Mouse (Mus musculus) MEL (cell line): ENCODE measurements around the gene Ssh3. TPM values are rescaled to one million over a fixed set of nuclear protein-coding genes. Genes with fewer than 3 reads are reported as not detected.

Source experiments
- DNase-seq: peaks from one replicate; pipeline ENCODE4 v3.0.0; 2011; ENCODE audit warnings: low read depth, low spot score
- H3K27ac ChIP-seq: 2 replicates; pipeline ENCODE4 v1.5.1; 2012; ENCODE audit warnings: low read depth, mild to moderate bottlenecking, control low read depth, low read length, moderate library complexity; ENCODE audit not compliant: control insufficient read depth
- H3K27me3 ChIP-seq, 2 experiments: fragments of 150-350 bp in 1 of 2; sonication (generic) in 1 of 2; 2 replicates each; pipeline ENCODE4 v1.6.1; 2012; ENCODE audit warnings: low read length in 2 of 2, mild to moderate bottlenecking in 2 of 2, improper control_type of control experiment in 1 of 2, moderate library complexity in 1 of 2; ENCODE audit not compliant: insufficient read depth in 2 of 2, control insufficient read depth in 1 of 2
- H3K36me3 ChIP-seq, 2 experiments: 2 replicates each; pipeline ENCODE4 v1.6.1; 2012 to 2014; ENCODE audit warnings: low read length in 2 of 2, improper control_type of control experiment in 1 of 2, inconsistent platforms in 1 of 2, mild to moderate bottlenecking in 1 of 2; ENCODE audit not compliant: insufficient read depth in 2 of 2, control insufficient read depth in 1 of 2
- H3K4me1 ChIP-seq, 2 experiments: fragments of 150-350 bp in 1 of 2; sonication (generic) in 1 of 2; 2 replicates each; pipeline ENCODE4 v1.6.1; 2012; ENCODE audit warnings: low read length in 2 of 2, improper control_type of control experiment in 1 of 2, mild to moderate bottlenecking in 1 of 2; ENCODE audit not compliant: insufficient read depth in 2 of 2, control insufficient read depth in 1 of 2
- H3K4me3 ChIP-seq, 2 experiments: fragments of 150-350 bp in 1 of 2; sonication (generic) in 1 of 2; 2 replicates each; pipeline ENCODE4 v1.5.1; 2012; ENCODE audit warnings: low read depth in 2 of 2, low read length in 2 of 2, mild to moderate bottlenecking in 2 of 2, moderate library complexity in 2 of 2, control low read depth in 1 of 2, improper control_type of control experiment in 1 of 2; ENCODE audit not compliant: control insufficient read depth in 1 of 2, insufficient read depth in 1 of 2
- H3K79me2 ChIP-seq: 2 replicates; pipeline ENCODE4 v1.6.1; 2012; ENCODE audit warnings: mild to moderate bottlenecking, low read length, moderate library complexity; ENCODE audit not compliant: control insufficient read depth, poor library complexity, insufficient read depth
- H3K9ac ChIP-seq: 2 replicates; pipeline ENCODE4 v1.6.1; 2012; ENCODE audit warnings: low read depth, mild to moderate bottlenecking, control low read depth, low read length, moderate library complexity; ENCODE audit not compliant: control insufficient read depth, poor library complexity, severe bottlenecking
- H3K9me3 ChIP-seq: fragments of 150-350 bp; sonication (generic); replicated peaks from 2 replicates; pipeline ENCODE4 v1.6.1; 2012; ENCODE audit warnings: mild to moderate bottlenecking, low read length, improper control_type of control experiment, moderate library complexity; ENCODE audit not compliant: insufficient read depth
- BHLHE40 ChIP-seq: IDR thresholded peaks from 2 replicates; pipeline ENCODE4 v1.6.1; 2012; ENCODE audit warnings: low read depth, mild to moderate bottlenecking, inconsistent platforms, low read length, improper control_type of control experiment, borderline replicate concordance
- CHD1 ChIP-seq: IDR thresholded peaks from 2 replicates; pipeline ENCODE4 v1.6.1; 2012; ENCODE audit warnings: low read depth, mild to moderate bottlenecking, inconsistent platforms, low read length, improper control_type of control experiment
- CTCF ChIP-seq, 3 experiments: IDR thresholded peaks in 2 of 3; conservative IDR thresholded peaks in 1 of 3; 2 replicates each; pipeline ENCODE4 v1.5.1; 2011 to 2012; ENCODE audit warnings: low read length in 3 of 3, low read depth in 2 of 3, mild to moderate bottlenecking in 2 of 3, improper control_type of control experiment in 1 of 3, inconsistent platforms in 1 of 3, mixed read lengths in 1 of 3, moderate library complexity in 1 of 3; ENCODE audit not compliant: control insufficient read depth in 1 of 3, insufficient read depth in 1 of 3, poor library complexity in 1 of 3, severe bottlenecking in 1 of 3
- ELF1 ChIP-seq: IDR thresholded peaks from 2 replicates; pipeline ENCODE4 v1.6.1; 2014; ENCODE audit warnings: low read depth, mild to moderate bottlenecking, inconsistent platforms, low read length, improper control_type of control experiment, moderate library complexity
- EP300 ChIP-seq, 2 experiments: IDR thresholded peaks; 2 replicates each; pipeline ENCODE4 v1.6.1; 2011; ENCODE audit warnings: improper control_type of control experiment in 2 of 2, low read length in 2 of 2, low read depth in 1 of 2, mild to moderate bottlenecking in 1 of 2
- ETS1 ChIP-seq: IDR thresholded peaks from 2 replicates; pipeline ENCODE4 v1.6.1; 2012; ENCODE audit warnings: low read depth, mild to moderate bottlenecking, inconsistent platforms, low read length, improper control_type of control experiment, moderate library complexity
- HCFC1 ChIP-seq: IDR thresholded peaks from 2 replicates; pipeline ENCODE4 v1.6.1; 2012; ENCODE audit warnings: low read depth, mild to moderate bottlenecking, inconsistent platforms, low read length, improper control_type of control experiment, moderate library complexity
- KAT2A ChIP-seq: conservative IDR thresholded peaks from 2 replicates; pipeline ENCODE4 v1.6.1; 2012; ENCODE audit warnings: low read depth, low read length, improper control_type of control experiment, inconsistent platforms
- MAX ChIP-seq: IDR thresholded peaks from 2 replicates; pipeline ENCODE4 v1.6.1; 2011; ENCODE audit warnings: low read length, improper control_type of control experiment
- MAZ ChIP-seq: IDR thresholded peaks from 2 replicates; pipeline ENCODE4 v1.6.1; 2012; ENCODE audit warnings: low read depth, mild to moderate bottlenecking, inconsistent platforms, low read length, improper control_type of control experiment
- MEF2A ChIP-seq: IDR thresholded peaks from 2 replicates; pipeline ENCODE4 v1.6.1; 2014; ENCODE audit warnings: low read depth, mild to moderate bottlenecking, inconsistent platforms, low read length, improper control_type of control experiment; ENCODE audit not compliant: poor library complexity, insufficient replicate concordance, severe bottlenecking; ENCODE audit errors: extremely low read depth
- MXI1 ChIP-seq: IDR thresholded peaks from 2 replicates; pipeline ENCODE4 v1.6.1; 2011; ENCODE audit warnings: mild to moderate bottlenecking, low read depth, low read length, improper control_type of control experiment
- MYC ChIP-seq: IDR thresholded peaks from 2 replicates; pipeline ENCODE4 v1.6.1; 2011; ENCODE audit warnings: low read depth, mild to moderate bottlenecking, low read length, improper control_type of control experiment, moderate library complexity
- POLR2A ChIP-seq, 2 experiments: IDR thresholded peaks; 2 replicates each; pipeline ENCODE4 v1.6.1; 2011 to 2012; ENCODE audit warnings: low read length in 2 of 2, mild to moderate bottlenecking in 2 of 2, control low read depth in 1 of 2, improper control_type of control experiment in 1 of 2, low read depth in 1 of 2, moderate library complexity in 1 of 2; ENCODE audit not compliant: control insufficient read depth in 1 of 2, insufficient read depth in 1 of 2, poor library complexity in 1 of 2
- POLR2AphosphoS2 ChIP-seq: IDR thresholded peaks from 2 replicates; pipeline ENCODE4 v1.6.1; 2011; ENCODE audit warnings: low read length, improper control_type of control experiment
- POLR2AphosphoS5 ChIP-seq: IDR thresholded peaks from 2 replicates; pipeline ENCODE4 v1.6.1; 2012; ENCODE audit warnings: low read depth, borderline replicate concordance, mild to moderate bottlenecking, inconsistent platforms, low read length, moderate library complexity, mixed read lengths
- SIN3A ChIP-seq: IDR thresholded peaks from 2 replicates; pipeline ENCODE4 v1.6.1; 2012; ENCODE audit warnings: low read length, improper control_type of control experiment, inconsistent platforms
- SMC3 ChIP-seq: IDR thresholded peaks from 2 replicates; pipeline ENCODE4 v1.6.1; 2011; ENCODE audit warnings: low read depth, low read length, improper control_type of control experiment
- TBP ChIP-seq: IDR thresholded peaks from 2 replicates; pipeline ENCODE4 v1.8.0; 2011; ENCODE audit warnings: low read depth, low read length, improper control_type of control experiment
- UBTF ChIP-seq: IDR thresholded peaks from 2 replicates; pipeline ENCODE4 v1.6.1; 2012; ENCODE audit warnings: low read depth, mild to moderate bottlenecking, inconsistent platforms, low read length, improper control_type of control experiment, moderate library complexity, borderline replicate concordance; ENCODE audit not compliant: insufficient read depth
- USF1 ChIP-seq: IDR thresholded peaks from 2 replicates; pipeline ENCODE4 v1.6.1; 2014; ENCODE audit warnings: low read depth, mild to moderate bottlenecking, inconsistent platforms, low read length, improper control_type of control experiment, moderate library complexity
- USF2 ChIP-seq, 2 experiments: IDR thresholded peaks; 2 replicates each; pipeline ENCODE4 v1.6.1; 2011 to 2012; ENCODE audit warnings: improper control_type of control experiment in 2 of 2, low read length in 2 of 2, borderline replicate concordance in 1 of 2, inconsistent platforms in 1 of 2, low read depth in 1 of 2, mild to moderate bottlenecking in 1 of 2; ENCODE audit not compliant: insufficient read depth in 1 of 2
- ZMIZ1 ChIP-seq: IDR thresholded peaks from 2 replicates; pipeline ENCODE4 v1.6.1; 2012; ENCODE audit warnings: low read depth, mild to moderate bottlenecking, inconsistent platforms, low read length, improper control_type of control experiment, moderate library complexity
- ZNF384 ChIP-seq: IDR thresholded peaks from 2 replicates; pipeline ENCODE4 v1.6.1; 2012; ENCODE audit warnings: low read depth, mild to moderate bottlenecking, inconsistent platforms, low read length, improper control_type of control experiment
- polyA plus RNA-seq, 2 experiments: library from polyadenylated mRNA; stranded (reverse) in 1 of 2; unstranded in 1 of 2; fragments of >175 nt in 1 of 2; fragments of >200 nt in 1 of 2; gene quantifications; 2 replicates each; pipeline versions ENCODE4 v1.2.1 to v1.2.4; 2012; ENCODE audit warnings: low replicate concordance in 2 of 2, low read depth in 1 of 2; ENCODE audit not compliant: insufficient read length in 2 of 2, insufficient read depth in 1 of 2, missing spikeins in 1 of 2
- total RNA-seq: library from RNA; depleted of rRNA; stranded (reverse); fragments of 300-350 nt; gene quantifications from 2 replicates; pipeline ENCODE4 v1.2.3, GENCODE M21; 2012

Gene Ssh3
- total and polyA plus RNA-seq, 3 experiments, result 9.2 to 14.1 TPM; not detected in 1

GRCm38 (mm10) chr19:4300852-4301734 lies 32.1 kb upstream of the Ssh3 start:
- Histone ChIP-seq H3K4me1 (peaks cover 20 to 63% of the 10 kb centered on the region in 2 experiments), H3K79me2 (peaks cover 82% of the 10 kb centered on the region), H3K9me3 (no peaks in the 10 kb centered on the region), H3K27me3 (no peaks in the 10 kb centered on the region), H3K9ac (peak overlapping the region; percentile 32), H3K36me3 (peaks cover 0 to 48% of the 10 kb centered on the region in 2 experiments; a peak in 2 of 4 replicates), H3K27ac (peak overlapping the region; percentile 67), H3K4me3 (no peak overlapping the region)
- no peak for TF ChIP-seq ETS1
- no peak for TF ChIP-seq HCFC1
- TF ChIP-seq ZMIZ1, result no peak
- TF ChIP-seq POLR2AphosphoS5, result no peak
- TF ChIP-seq MEF2A, result no peak
- TF ChIP-seq EP300 (IDR thresholded peaks at IDR 0.05; ENCODE audit: low read depth in 1 of 2, low read length in 2 of 2), result no peak
- no peak for TF ChIP-seq TBP
- TF ChIP-seq CTCF (IDR thresholded peaks at IDR 0.05 in 2 of 3, conservative IDR thresholded peaks at IDR 0.05 in 1 of 3; ENCODE audit: control insufficient read depth in 1 of 3, insufficient read depth in 1 of 3, low read depth in 2 of 3, low read length in 3 of 3, poor library complexity in 1 of 3, severe bottlenecking in 1 of 3), result no peak
- TF ChIP-seq POLR2A (IDR thresholded peaks at IDR 0.05; ENCODE audit: control insufficient read depth in 1 of 2, insufficient read depth in 1 of 2, low read depth in 1 of 2, low read length in 2 of 2, poor library complexity in 1 of 2), result no peak
- TF ChIP-seq UBTF, result no peak
- no peak for TF ChIP-seq MYC
- no peak for DNase-seq

- peak; percentile 96 for DNase-seq
- Histone ChIP-seq H3K36me3 (peaks cover 0 to 48% of the 10 kb centered on the region in 2 experiments; a peak in 2 of 4 replicates), H3K4me1 (peaks cover 20 to 63% of the 10 kb centered on the region in 2 experiments), H3K4me3 (no peak overlapping the region), H3K27ac (peak overlapping the region; percentile 77), H3K9ac (peak overlapping the region; percentile 39), H3K27me3 (no peaks in the 10 kb centered on the region), H3K79me2 (peaks cover 80% of the 10 kb centered on the region), H3K9me3 (no peaks in the 10 kb centered on the region)
- peak; percentile 73; the same call in 1 of the 2 replicates for TF ChIP-seq UBTF
- TF ChIP-seq POLR2AphosphoS2, result no peak
- no peak for TF ChIP-seq KAT2A
- peak; percentile 68; the same call in 1 of the 2 replicates for TF ChIP-seq BHLHE40
- peak; percentile 94 for TF ChIP-seq ETS1
- TF ChIP-seq TBP, result peak; percentile 79
- TF ChIP-seq USF2 (IDR thresholded peaks at IDR 0.05; ENCODE audit: borderline replicate concordance in 1 of 2, insufficient read depth in 1 of 2, low read depth in 1 of 2, low read length in 2 of 2), result no peak
- peak; percentile 60 for TF ChIP-seq ELF1
- TF ChIP-seq ZNF384, result no peak
- TF ChIP-seq CHD1, result no peak
- peak; percentile 98 for TF ChIP-seq MYC
- peak; percentile 80 for TF ChIP-seq USF1
- peak in 1 of 2 experiments; percentile 57; a peak in 2 of 4 replicates for TF ChIP-seq POLR2A (IDR thresholded peaks at IDR 0.05; ENCODE audit: control insufficient read depth in 1 of 2, insufficient read depth in 1 of 2, low read depth in 1 of 2, low read length in 2 of 2, poor library complexity in 1 of 2)
- peak; percentile 99 for TF ChIP-seq MXI1
- TF ChIP-seq HCFC1, result peak; percentile 54; the same call in 1 of the 2 replicates
- TF ChIP-seq MAZ, result peak; percentile 64; the same call in 1 of the 2 replicates
- TF ChIP-seq SMC3, result no peak
- peak; percentile 89 for TF ChIP-seq SIN3A
- TF ChIP-seq MAX, result peak; percentile 98
Measured at GRCm38 (mm10) chr19:4300271-4300704, 31.3 kb upstream of the Ssh3 start.
